Mouse (Mus musculus) heart, postnatal 0 days (tissue): ENCODE results near the gene Ltk. TPM values are rescaled to one million over a fixed set of nuclear protein-coding genes. Genes with fewer than 3 reads are reported as not detected.

ENCODE experiments used
- ATAC-seq: fragments of 200-750 bp; cut with Nextera tagmentation; 2 replicates; pipeline ENCODE4 v1.8.0; 2017; ENCODE audit warnings: low read depth, moderate number of reproducible peaks, moderate library complexity; ENCODE audit not compliant: insufficient read depth
- DNase-seq: peaks from one replicate; pipeline ENCODE4 v3.0.0-alpha.2; 2016; ENCODE audit warnings: low spot score
- H3K27ac ChIP-seq: fragments of 300-500 bp; sonication (generic); 2 replicates; pipeline ENCODE4 v1.5.1; 2014; ENCODE audit warnings: low read depth, mild to moderate bottlenecking
- H3K27me3 ChIP-seq: fragments of 300-500 bp; sonication (generic); 2 replicates; pipeline ENCODE4 v1.6.1; 2014; ENCODE audit warnings: low read length, mixed read lengths; ENCODE audit not compliant: control insufficient read depth, insufficient read depth
- H3K36me3 ChIP-seq: fragments of 300-500 bp; sonication (generic); replicated peaks from 2 replicates; pipeline ENCODE4 v1.6.1; 2014; ENCODE audit warnings: low read length, mixed read lengths; ENCODE audit not compliant: control insufficient read depth, insufficient read depth
- H3K4me1 ChIP-seq: fragments of 300-500 bp; sonication (generic); 2 replicates; pipeline ENCODE4 v1.6.1; 2014; ENCODE audit warnings: antibody characterized with exemption; ENCODE audit not compliant: control insufficient read depth, insufficient read depth
- H3K4me2 ChIP-seq: fragments of 300-500 bp; sonication (generic); 2 replicates; pipeline ENCODE4 v1.6.1; 2014; ENCODE audit warnings: low read depth, mild to moderate bottlenecking, low read length, moderate library complexity
- H3K4me3 ChIP-seq: fragments of 300-500 bp; sonication (generic); 2 replicates; pipeline ENCODE4 v1.5.1; 2014; ENCODE audit warnings: low read depth, low read length
- H3K9ac ChIP-seq: fragments of 300-500 bp; sonication (generic); replicated peaks from 2 replicates; pipeline ENCODE4 v1.6.1; 2014; ENCODE audit warnings: low read depth, low read length, mixed read lengths
- H3K9me3 ChIP-seq: fragments of 300-500 bp; sonication (generic); replicated peaks from 2 replicates; pipeline ENCODE4 v1.6.1; 2016; ENCODE audit warnings: low read length; ENCODE audit not compliant: control insufficient read depth
- CTCF ChIP-seq: IDR thresholded peaks from 2 replicates; pipeline ENCODE4 v1.5.1; 2016; ENCODE audit warnings: antibody characterized with exemption, control low read depth, low read depth
- EP300 ChIP-seq: IDR thresholded peaks from 2 replicates; pipeline ENCODE4 v1.6.1; 2016; ENCODE audit warnings: antibody characterized with exemption, low read depth
- WGBS: fragments of 180-500 bp; shearing (Covaris S2); extraction: QIAGEN DNeasy Blood & Tissue Kit; methylation state at CpG from one replicate; pipeline ENCODE4 v1.1.7; 2014; 5-methylcytosine and 5-hydroxymethylcytosine counted together
- polyA plus RNA-seq: library from polyadenylated mRNA; unstranded; fragments of >200 nt; fragmentation: Nextera tagmentation; extraction: Ambion mirVana; gene quantifications from 2 replicates; pipeline ENCODE4 v1.2.1, GENCODE M21; 2015
- total RNA-seq: library from RNA; depleted of rRNA; stranded (reverse); fragments of >200 nt; gene quantifications from 2 replicates; pipeline ENCODE4 v1.2.3, GENCODE M21; 2014; ENCODE audit warnings: low replicate concordance

Ltk gene
- total and polyA plus RNA-seq, 2 experiments from 2014 or later = 0.07 TPM; not detected in 1

GRCm38 (mm10) chr2:119767246-119767645 lies 7.0 kb upstream of the Ltk start:
- peaks cover 56% of the 10 kb centered on the region for H3K36me3 ChIP-seq
- TF ChIP-seq CTCF = peak; percentile 24
- TF ChIP-seq EP300 = no peak
- no peaks in the 10 kb centered on the region for H3K4me1 ChIP-seq
- no peaks in the 10 kb centered on the region for H3K27me3 ChIP-seq
- WGBS = 93% methylated on average over 6 of the region's 6 CpGs
- no peak for ATAC-seq
- no peak overlapping the region for H3K9ac ChIP-seq
- DNase-seq = no peak
- H3K9me3 ChIP-seq = no peaks in the 10 kb centered on the region
- H3K4me2 ChIP-seq = no peak overlapping the region
- H3K27ac ChIP-seq = no peak overlapping the region
- no peak overlapping the region for H3K4me3 ChIP-seq

- no peaks in the 10 kb centered on the region for H3K4me1 ChIP-seq
- H3K27ac ChIP-seq = no peak overlapping the region
- no peak for TF ChIP-seq EP300
- no peak overlapping the region for H3K4me3 ChIP-seq
- H3K27me3 ChIP-seq = peaks cover 21% of the 10 kb centered on the region
- H3K9me3 ChIP-seq = no peaks in the 10 kb centered on the region
- DNase-seq = no peak
- no peak for ATAC-seq
- no peak overlapping the region for H3K4me2 ChIP-seq
- H3K9ac ChIP-seq = no peak overlapping the region
- H3K36me3 ChIP-seq = peaks cover 30% of the 10 kb centered on the region
- WGBS = 46% methylated on average over 4 of the region's 4 CpGs
These were observed 3.7 kb upstream of the Ltk start for GRCm38 (mm10) chr2:119763924-119764323.

- Histone ChIP-seq H3K9ac (no peak overlapping the region), H3K27me3 (peaks cover 37% of the 10 kb centered on the region), H3K4me3 (no peak overlapping the region), H3K9me3 (no peaks in the 10 kb centered on the region), H3K36me3 (peaks cover 18% of the 10 kb centered on the region), H3K4me1 (0 out of 2 replicates have a peak, but pooled peaks cover 11% of the 10 kb centered on the region), H3K27ac (no peak overlapping the region), H3K4me2 (no peak overlapping the region)
- ATAC-seq (no peak), DNase-seq (no peak)
- TF ChIP-seq CTCF = no peak
- TF ChIP-seq EP300 = no peak
- WGBS = 46% methylated on average over 1 of the region's 1 CpGs
These were observed 2.0 kb upstream of the Ltk start for GRCm38 (mm10) chr2:119762276-119762675.

GRCm38 (mm10) chr2:119758844-119759835 lies 1.1 kb downstream of the Ltk start:
- no peak overlapping the region for H3K9ac ChIP-seq
- 7% methylated on average over 44 of the region's 44 CpGs for WGBS
- peak overlapping the region; percentile 100 for H3K4me2 ChIP-seq
- no peaks in the 10 kb centered on the region for H3K9me3 ChIP-seq
- peak overlapping the region; percentile 66 for H3K4me3 ChIP-seq
- H3K27ac ChIP-seq = no peak overlapping the region
- H3K36me3 ChIP-seq = peaks cover 8% of the 10 kb centered on the region; the same call in 1 of the 2 replicates
- H3K27me3 ChIP-seq = peaks cover 59% of the 10 kb centered on the region
- TF ChIP-seq CTCF (no peak), EP300 (no peak)
- DNase-seq (no peak), ATAC-seq (no peak)
- H3K4me1 ChIP-seq = 0 out of 2 replicates have a peak, but pooled peaks cover 11% of the 10 kb centered on the region

- Histone ChIP-seq H3K27me3 (peaks cover 65% of the 10 kb centered on the region), H3K27ac (no peak overlapping the region), H3K9ac (peak overlapping the region; percentile 29), H3K9me3 (no peaks in the 10 kb centered on the region), H3K4me1 (0 out of 2 replicates have a peak, but pooled peaks cover 11% of the 10 kb centered on the region), H3K4me3 (peak overlapping the region; percentile 66), H3K4me2 (peak overlapping the region; percentile 100), H3K36me3 (no peaks in the 10 kb centered on the region)
- under 1% methylated on average over 29 of the region's 77 CpGs for WGBS
- ATAC-seq (peak; percentile 47), DNase-seq (no peak)
- TF ChIP-seq EP300 = no peak
- TF ChIP-seq CTCF = no peak
These were observed 2.0 kb downstream of the Ltk start for GRCm38 (mm10) chr2:119758101-119758843.
